Mouse (Mus musculus): Measurements from ENCODE around the gene Pde2a.
"Not testable (repeated sequence)": the region's sequence is repeated elsewhere in the genome, so short reads cannot be mapped to it uniquely, and the experiment has no call there.

The Pde2a gene

DNA sequence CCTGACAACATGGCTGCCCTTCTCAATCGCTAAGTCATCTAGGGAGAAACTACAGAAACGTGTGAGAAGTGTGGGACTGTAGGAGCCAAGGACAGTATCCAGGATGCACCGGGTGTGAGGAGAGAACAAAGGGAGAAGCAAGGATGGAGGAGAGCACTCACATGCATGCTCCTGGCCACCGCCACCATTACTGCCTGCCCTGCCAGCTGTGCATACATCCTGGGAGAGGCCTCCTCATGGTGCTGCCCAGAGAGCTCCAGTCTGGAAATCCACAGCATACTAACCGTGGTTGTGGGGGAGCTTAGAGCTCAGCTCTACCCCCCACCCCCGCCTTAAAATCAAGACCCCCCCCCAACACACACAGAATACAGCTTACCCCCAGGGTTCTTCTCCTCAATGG, 93.3 kb downstream of the Pde2a start:
- DNase-seq (ENCODE audit: extremely low spot score) = no peak

DNA sequence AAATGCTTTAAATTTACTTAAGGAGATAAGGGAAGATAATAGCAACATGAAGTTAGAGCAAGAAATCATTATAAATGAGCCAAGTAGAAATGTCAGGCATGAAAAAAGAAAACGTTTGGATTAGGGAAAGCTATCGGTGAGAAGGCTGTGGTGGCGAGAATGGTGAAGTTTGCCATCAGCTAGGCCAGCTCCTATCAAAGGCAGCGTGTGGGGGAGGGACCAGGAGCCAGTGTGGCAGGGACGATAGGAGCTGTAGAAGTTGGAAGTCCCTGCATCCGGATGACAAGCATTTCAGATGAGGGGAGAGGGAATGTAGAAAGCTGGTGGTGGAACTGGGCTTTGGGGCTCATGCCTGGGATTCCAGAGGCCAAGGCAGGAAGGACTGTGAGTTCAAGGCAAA, 93.8 kb downstream of the Pde2a start:
- DNase-seq (ENCODE audit: extremely low spot score) = no peak

DNA sequence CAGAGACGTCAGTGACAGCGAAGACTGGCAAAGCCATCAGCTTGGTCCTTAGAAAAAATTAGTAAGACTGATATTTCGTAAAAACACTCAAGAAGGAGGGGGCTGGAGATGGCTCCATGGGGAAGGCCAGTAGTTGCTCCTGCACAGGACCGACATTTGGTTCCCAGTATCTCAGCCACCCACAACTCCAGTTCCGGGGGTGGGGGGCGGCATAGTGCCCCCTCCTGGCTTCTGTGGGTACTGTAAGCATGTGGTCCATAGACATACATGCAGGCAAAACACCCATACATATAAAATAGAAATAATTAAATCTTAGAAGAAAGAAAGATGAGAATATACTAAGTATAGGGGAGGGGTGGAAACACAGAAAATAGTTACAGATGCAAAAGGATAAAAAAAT, 95.0 kb downstream of the Pde2a start:
- no peak for DNase-seq (ENCODE audit: extremely low spot score)

DNA sequence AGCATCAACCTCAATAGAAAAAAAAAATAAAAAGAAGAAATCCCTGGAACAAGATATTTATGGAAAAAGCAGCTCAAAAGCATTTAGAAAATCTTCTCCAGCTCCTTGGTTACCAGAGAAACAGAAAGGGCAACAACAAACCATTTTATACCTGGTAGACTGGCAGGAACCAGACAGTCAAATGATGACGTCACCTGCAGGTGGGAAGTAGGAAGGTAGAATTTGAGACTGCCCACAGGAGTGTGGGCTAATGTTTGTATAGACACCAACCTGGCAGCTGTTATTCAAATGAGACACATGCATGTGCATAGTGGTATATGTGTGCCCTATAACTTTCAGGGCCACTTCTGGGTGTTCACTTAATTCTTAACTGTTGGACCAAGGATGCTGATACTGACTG, 100.2 kb downstream of the Pde2a start:
- DNase-seq (ENCODE audit: extremely low spot score) = no peak

DNA sequence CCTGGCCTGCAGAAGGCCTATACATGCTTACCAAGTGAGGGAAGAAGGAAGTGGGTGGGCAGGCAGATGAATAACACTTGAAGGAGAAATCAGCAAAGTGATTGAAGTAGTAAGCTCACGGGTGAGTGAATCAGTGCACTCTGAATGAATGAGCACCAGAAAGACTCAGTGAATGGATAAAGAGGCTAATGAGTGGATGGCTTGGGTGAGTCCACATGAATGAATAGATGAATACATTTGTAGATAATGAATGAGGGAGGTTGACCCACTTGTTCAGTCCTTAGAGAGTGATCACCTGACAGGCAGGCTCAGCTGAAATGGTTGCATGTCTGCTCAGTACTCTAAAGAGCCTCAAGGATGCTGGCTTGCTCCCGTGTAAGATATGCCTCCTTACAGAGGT, 101.7 kb downstream of the Pde2a start:
- DNase-seq (ENCODE audit: extremely low spot score) = no peak

DNA sequence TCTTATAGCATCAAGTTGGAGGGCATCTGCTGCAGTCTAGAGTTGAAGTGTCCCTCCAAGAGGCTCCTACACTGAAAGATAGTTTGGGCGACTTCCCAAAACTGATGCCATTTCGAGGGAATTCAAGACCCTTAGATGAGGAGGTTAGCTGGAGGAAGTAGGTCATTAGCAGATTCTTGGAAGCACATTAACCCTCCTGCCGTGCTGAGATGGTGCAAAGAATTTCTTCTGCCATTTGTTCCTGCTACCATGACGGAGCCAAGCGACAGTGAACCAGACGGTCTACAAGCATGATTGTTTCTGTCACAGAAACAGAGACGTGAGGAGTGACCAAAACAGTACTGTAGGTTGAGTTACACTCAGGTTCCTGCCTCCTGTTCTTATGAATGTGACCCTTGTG, 105.0 kb downstream of the Pde2a start:
- no peak for DNase-seq (ENCODE audit: extremely low spot score)

DNA sequence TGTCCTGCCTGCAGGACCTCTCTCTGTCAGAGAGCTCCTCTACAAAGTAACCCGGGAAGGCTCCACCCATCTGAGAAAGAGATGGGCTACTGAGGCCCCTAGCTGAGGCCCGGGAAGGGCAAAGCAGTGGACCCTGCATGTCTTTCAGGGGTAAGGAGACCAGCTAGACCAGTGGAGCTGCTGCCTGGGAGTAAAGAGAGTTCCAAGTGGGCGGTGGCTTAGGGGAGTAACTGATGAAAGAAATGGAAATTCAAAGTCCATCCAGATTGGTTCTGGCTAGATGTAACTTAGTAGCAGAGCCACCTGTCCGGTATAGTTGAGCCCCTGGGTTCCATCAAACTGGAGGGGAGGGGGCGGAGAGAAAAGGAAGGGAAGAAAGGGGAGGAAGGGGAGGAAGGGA, 112.9 kb downstream of the Pde2a start:
- DNase-seq (ENCODE audit: extremely low spot score) = no peak

DNA sequence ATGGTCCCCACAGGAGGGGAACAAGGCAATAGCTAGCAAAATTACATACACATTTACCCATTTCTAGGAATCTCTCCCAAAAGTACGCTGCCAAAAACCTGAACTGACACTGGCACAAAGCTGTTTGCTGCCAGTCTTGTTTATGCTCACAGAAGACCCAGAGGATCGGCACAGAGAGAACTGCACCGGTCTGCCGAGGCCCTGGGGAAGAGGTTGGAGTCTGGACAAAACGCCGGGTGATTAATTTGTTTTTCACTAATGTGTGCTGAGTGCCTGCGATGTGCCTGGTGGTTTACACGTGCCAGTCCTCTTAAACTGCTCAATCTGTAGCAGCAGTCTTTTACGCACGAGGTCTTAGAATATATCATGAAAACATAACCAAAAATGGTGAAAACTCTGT, 113.6 kb downstream of the Pde2a start:
- DNase-seq (ENCODE audit: extremely low spot score) = no peak

DNA sequence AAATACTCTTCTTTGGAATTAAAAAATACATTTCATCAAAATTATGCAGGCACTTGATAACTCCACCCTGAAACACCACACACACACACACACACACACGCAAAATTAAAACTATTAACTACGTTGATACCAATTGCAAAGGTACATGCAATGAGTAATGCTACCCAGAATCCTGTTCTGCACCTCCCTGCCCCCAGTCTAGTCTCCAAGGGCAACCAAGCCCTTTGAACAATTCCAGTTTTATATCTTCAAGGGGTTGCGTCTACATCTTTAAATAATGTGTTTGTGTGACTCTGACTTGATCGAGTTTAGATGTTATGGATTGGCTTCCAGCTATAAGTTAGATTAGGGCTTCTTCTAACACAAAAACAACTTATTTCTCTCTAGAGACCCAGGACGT, 114.0 kb downstream of the Pde2a start:
- no peak for DNase-seq (ENCODE audit: extremely low spot score)

DNA sequence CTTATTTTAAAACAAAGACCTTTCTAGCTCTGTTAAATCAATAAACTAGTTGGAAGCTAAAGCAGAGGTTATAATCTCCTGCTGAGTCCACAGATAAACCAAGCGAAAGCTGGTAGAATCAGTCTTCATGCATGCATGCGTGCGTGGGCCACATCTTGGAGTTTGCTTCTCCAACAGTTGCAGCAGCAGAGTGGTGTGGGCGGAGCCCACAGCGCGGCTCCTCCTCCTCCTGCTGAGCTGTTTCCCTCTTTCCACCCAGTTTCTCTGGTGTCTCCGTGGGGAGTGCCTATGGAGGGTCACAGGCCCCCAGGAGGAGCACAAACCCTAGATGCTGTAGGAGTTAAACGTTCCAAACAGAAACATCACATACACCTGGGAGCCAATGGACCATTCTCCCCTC, 116.0 kb downstream of the Pde2a start:
- DNase-seq (ENCODE audit: extremely low spot score) = no peak

DNA sequence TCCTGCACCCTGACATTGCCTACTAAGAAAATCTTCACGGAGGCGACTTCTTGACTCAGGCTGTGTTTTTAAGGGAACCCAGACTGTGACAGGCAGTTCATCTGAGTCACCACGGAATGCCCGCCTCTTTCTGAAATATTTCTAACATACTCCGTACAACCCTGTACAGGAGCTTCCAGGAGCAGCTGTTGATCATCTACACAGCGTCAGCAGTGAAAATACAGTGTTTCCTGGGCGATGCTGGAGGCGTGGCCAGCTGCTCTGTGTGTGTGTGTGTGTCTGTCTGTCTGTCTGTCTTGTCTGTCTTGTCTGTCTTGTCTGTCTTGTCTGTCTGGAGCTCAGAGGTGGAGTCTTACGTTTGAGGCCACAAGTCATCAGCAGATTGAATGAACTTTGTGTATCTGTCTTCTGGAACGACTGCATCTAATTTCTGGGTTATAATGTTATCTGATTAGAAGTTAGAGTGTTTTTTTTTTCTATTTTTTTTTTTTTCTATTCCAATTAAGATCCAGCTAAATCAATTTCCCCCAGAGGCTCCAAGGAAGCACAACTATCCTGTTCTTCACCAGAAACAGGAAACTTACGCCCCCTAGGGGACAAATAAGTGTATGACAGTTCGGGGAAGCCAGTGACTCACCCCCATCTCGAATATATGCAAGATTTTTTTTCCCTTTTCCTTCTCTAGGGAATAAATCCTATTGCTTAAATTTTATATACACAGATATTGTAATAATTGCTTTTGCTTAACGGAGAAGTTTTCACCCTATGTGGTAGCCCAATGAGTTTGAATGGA, 116.8 kb downstream of the Pde2a start:
- peak; percentile 22 for DNase-seq (ENCODE audit: extremely low spot score)

DNA sequence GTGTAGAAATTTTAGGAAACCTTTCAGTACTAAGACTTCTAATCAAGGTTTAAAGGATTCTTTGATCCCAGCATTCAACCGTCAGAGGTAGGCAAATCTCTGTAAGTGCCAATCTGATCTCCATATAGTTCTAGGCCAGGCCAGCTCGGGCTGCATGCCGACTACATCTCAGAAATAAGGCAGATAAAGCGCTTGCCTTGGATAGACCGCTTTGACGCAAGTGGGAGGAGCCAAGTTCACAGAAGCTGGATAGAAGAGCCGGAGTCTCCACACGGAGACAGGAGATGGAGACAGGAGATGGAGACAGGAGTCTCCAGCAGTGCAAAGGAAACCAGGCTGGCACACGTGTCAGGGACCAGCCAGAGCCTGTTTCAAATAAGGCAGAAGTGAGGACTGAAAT, 118.3 kb downstream of the Pde2a start:
- no peak for DNase-seq (ENCODE audit: extremely low spot score)

DNA sequence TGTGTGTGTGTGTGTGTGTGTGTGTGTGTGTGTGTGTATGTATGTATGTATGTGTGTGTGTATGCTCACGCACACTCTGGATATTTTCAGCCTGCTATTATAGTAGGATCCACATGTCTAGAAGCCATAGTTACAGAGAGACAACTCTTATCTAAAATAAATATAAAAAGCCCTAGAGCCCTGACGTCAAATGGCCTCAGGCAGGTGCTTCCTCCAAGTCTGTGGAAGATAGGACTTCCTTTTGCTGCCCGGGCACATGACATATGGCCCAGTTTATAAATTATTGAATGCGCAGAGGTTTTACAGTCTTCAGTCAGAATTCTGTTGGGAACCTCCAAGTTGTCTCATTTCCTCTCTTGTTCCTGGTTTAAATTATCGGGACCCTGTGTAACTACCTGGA, 119.2 kb downstream of the Pde2a start:
- no peak for DNase-seq (ENCODE audit: extremely low spot score)

DNA sequence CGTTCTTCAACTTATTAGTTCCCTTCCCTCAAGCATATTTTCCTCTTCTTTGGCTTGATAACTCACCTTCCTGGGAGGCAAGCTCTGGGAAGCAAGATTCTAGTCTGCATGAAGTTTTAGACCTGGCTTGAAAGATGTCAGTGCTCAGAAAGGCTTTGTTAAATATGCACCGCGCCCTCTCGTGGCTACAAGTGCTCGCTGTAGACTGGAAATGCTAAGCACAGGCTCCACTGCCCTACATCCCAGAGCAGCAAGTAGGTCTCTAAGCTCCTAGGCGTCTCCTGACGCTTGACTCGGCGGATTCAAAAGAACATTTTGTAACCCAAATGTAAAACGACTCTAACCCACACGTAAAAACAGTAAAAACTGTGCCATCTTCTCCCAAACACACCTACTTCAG, 119.6 kb downstream of the Pde2a start:
- peak; percentile 61 for DNase-seq (ENCODE audit: extremely low spot score)

DNA sequence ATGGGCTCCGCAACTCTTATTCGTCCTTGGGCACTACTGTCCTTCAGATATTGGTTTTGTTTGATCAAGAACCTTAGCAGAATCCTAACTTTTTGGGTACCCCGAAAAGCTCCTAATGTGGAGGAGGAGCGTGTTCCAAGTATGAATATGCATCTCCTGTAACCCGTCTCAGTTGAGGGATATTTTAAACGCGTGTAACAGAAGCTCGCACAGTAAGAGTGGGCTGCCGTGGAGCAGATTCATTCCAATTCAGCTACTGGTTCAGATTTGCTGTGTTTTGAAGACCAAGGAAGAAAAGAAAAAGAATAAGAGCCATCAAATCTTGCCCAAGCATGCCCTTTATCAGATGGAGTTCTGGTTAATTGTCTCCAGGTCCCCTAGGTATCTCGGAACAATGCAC, 120.2 kb downstream of the Pde2a start:
- no peak for DNase-seq (ENCODE audit: extremely low spot score)

DNA sequence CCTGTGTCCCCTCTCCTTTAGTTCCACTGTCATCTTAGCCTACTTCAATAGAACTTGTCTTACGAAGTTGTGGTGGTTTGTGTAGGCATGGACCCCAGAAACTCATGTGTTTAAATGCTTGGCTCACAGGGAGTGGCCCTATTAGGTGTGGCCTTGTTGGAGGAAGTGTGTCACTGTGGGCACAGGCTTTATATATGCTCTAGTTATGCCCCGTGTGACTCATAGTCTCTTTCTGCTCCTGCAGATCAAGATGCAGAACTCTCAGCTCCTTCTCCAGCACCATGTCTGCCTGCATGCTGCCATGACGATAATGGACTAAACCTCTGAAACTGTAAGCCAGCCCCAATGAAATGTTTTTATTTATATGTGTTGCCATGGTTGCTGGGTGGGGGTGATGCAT, 126.2 kb downstream of the Pde2a start:
- no peak for DNase-seq (ENCODE audit: extremely low spot score)

DNA sequence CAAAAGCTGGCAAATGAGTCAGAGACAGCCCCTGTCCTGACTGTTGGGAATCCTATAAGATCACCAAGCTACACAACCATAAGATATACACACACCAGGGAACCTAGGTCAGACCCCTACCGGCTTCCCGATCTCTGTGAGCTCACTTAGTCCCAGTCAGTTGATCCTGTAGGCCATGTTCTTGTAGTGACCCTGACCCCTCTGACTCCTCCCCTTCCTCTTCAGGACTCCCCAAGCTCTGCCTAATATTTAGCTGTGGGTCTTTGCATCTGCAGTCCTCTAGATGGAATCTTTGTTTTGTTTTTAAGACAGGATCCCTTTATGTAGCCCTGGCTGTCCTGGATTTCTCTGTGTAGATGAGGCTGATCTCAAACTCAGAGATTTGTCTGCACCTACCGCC, 127.8 kb downstream of the Pde2a start:
- DNase-seq (ENCODE audit: extremely low spot score) = no peak

DNA sequence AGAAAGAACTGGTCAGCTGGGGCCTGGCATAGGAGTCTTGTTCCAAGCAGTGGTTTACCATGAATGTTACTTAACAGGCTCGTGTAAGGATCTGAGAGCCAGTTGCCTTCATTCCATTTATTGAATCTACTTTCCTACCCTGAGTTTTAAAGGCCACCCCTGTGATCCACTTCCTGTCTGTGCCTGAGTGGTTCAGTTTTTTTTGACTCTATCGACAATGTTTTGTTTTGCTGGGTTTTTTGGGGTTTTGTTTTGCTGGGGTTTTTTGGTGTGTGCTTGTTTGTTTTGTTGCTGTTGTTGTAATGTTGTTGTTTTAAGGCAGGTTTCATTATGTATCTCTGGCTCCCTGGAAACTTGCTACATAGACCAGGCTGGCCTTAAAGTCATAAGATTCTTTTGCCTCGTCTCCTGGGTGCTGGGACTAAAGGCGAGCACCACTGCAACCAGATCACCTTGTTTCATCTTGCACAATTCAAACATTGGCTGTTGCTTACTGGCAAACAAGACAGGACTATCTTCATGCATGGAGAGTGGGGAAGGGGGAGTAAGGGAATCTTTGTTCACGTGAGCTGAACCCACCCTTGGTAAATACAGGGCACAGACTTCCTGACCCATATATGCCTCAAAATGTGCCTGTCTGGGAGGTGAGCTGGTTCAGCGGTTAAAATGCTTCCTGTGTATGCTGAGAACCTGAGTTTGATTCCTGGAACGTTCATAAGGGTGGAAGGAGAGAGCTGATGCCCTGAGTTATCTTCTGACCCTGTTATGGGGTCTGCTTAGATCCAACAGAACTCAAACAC, 129.4 kb downstream of the Pde2a start:
- DNase-seq (ENCODE audit: extremely low spot score) = no peak

DNA sequence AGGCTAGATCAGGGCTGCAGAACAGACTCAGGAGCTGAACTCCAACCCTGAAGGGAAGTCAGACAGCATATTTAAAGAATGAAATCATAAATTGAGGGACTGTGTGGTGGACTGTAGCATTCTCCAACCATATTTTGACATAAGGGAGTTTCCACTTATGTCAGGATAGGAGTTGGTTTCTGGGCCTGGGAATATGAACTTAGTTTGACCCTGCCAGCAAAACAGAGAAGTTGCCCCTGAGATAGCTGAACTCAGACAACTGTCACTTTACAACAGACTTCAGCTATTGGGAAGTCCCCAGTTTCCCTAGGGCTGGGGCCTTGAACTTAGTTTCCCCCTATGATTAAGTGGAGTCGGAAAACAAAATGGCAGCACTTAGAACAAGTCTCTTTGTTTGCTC, 130.0 kb downstream of the Pde2a start:
- no peak for DNase-seq (ENCODE audit: extremely low spot score)

DNA sequence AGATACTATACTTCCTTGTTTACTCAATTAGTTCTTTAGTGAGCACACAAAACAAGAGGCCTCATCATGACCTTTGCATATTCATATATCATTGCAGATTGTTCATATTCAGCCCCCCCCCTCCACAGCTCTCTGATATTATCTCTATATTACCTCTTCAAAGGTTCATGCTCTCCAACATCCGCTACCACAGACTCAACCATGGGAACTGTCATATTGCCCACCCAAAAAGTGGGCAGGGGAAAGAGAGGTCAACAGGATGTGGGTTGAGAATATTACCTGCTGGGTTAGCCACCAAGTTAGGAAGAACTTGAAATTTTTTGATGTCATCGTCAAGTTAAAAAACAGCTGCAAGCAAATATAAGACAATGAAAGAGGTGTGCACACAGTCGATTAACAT, 134.0 kb downstream of the Pde2a start:
- DNase-seq (ENCODE audit: extremely low spot score) = not testable (repeated sequence)

DNA sequence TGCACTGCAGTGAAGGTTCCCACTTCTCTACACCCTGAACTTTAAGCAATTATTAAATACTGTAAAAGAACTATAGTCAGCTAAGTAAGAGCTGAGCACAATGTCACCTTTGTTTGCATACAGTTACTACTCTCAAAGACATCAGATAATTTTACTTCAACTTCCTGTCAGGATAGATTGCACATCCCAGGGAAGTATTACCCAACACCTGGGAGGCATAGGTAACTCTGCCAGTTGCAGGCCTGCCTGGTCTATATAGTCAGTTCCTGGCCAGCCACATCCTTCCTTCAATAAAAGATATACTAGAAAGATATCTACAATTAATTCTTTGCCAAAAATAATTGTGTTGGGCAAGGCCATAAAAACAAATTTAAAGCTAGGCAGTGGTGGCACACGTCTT, 135.9 kb downstream of the Pde2a start:
- DNase-seq (ENCODE audit: extremely low spot score) = no peak

DNA sequence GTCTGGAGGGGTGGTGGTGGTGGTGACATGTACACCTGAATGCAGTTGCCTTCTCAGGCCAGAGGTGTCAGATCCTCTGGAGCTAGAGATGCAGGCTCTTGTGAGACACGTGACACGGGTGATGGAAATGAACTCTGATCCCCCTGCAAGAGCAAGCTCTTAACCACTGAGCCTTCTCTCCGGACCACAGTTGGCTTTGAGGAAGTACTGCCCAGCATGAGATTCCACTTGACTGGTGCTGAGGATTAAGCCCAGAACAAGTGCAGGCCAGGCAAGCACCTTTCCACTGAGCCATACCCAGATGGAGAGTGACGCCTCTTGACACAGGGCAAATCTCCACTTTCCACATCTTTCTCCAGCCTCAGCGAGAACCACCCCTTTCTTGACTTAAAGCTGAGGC, 137.9 kb downstream of the Pde2a start:
- DNase-seq (ENCODE audit: extremely low spot score) = not testable (repeated sequence)

All from embryo, embryonic 9.5 days (tissue).